Mouse (Mus musculus) MEL (cell line): ENCODE measurements around the gene Stradb. TPM values are rescaled to one million over a fixed set of nuclear protein-coding genes. Genes with fewer than 3 reads are reported as not detected.

Experiments used
- DNase-seq: peaks from one replicate; pipeline ENCODE4 v3.0.0; 2011; ENCODE audit warnings: low read depth, low spot score
- H3K27ac ChIP-seq: 2 replicates; pipeline ENCODE4 v1.5.1; 2012; ENCODE audit warnings: low read depth, mild to moderate bottlenecking, control low read depth, low read length, moderate library complexity; ENCODE audit not compliant: control insufficient read depth
- H3K27me3 ChIP-seq, 2 experiments: fragments of 150-350 bp in 1 of 2; sonication (generic) in 1 of 2; 2 replicates each; pipeline ENCODE4 v1.6.1; 2012; ENCODE audit warnings: low read length in 2 of 2, mild to moderate bottlenecking in 2 of 2, improper control_type of control experiment in 1 of 2, moderate library complexity in 1 of 2; ENCODE audit not compliant: insufficient read depth in 2 of 2, control insufficient read depth in 1 of 2
- H3K36me3 ChIP-seq, 2 experiments: 2 replicates each; pipeline ENCODE4 v1.6.1; 2012 to 2014; ENCODE audit warnings: low read length in 2 of 2, improper control_type of control experiment in 1 of 2, inconsistent platforms in 1 of 2, mild to moderate bottlenecking in 1 of 2; ENCODE audit not compliant: insufficient read depth in 2 of 2, control insufficient read depth in 1 of 2
- H3K4me1 ChIP-seq, 2 experiments: fragments of 150-350 bp in 1 of 2; sonication (generic) in 1 of 2; 2 replicates each; pipeline ENCODE4 v1.6.1; 2012; ENCODE audit warnings: low read length in 2 of 2, improper control_type of control experiment in 1 of 2, mild to moderate bottlenecking in 1 of 2; ENCODE audit not compliant: insufficient read depth in 2 of 2, control insufficient read depth in 1 of 2
- H3K4me3 ChIP-seq, 2 experiments: fragments of 150-350 bp in 1 of 2; sonication (generic) in 1 of 2; 2 replicates each; pipeline ENCODE4 v1.5.1; 2012; ENCODE audit warnings: low read depth in 2 of 2, low read length in 2 of 2, mild to moderate bottlenecking in 2 of 2, moderate library complexity in 2 of 2, control low read depth in 1 of 2, improper control_type of control experiment in 1 of 2; ENCODE audit not compliant: control insufficient read depth in 1 of 2, insufficient read depth in 1 of 2
- H3K79me2 ChIP-seq: 2 replicates; pipeline ENCODE4 v1.6.1; 2012; ENCODE audit warnings: mild to moderate bottlenecking, low read length, moderate library complexity; ENCODE audit not compliant: control insufficient read depth, poor library complexity, insufficient read depth
- H3K9ac ChIP-seq: 2 replicates; pipeline ENCODE4 v1.6.1; 2012; ENCODE audit warnings: low read depth, mild to moderate bottlenecking, control low read depth, low read length, moderate library complexity; ENCODE audit not compliant: control insufficient read depth, poor library complexity, severe bottlenecking
- H3K9me3 ChIP-seq: fragments of 150-350 bp; sonication (generic); replicated peaks from 2 replicates; pipeline ENCODE4 v1.6.1; 2012; ENCODE audit warnings: mild to moderate bottlenecking, low read length, improper control_type of control experiment, moderate library complexity; ENCODE audit not compliant: insufficient read depth
- BHLHE40 ChIP-seq: IDR thresholded peaks from 2 replicates; pipeline ENCODE4 v1.6.1; 2012; ENCODE audit warnings: low read depth, mild to moderate bottlenecking, inconsistent platforms, low read length, improper control_type of control experiment, borderline replicate concordance
- CHD1 ChIP-seq: IDR thresholded peaks from 2 replicates; pipeline ENCODE4 v1.6.1; 2012; ENCODE audit warnings: low read depth, mild to moderate bottlenecking, inconsistent platforms, low read length, improper control_type of control experiment
- CTCF ChIP-seq, 3 experiments: IDR thresholded peaks in 2 of 3; conservative IDR thresholded peaks in 1 of 3; 2 replicates each; pipeline ENCODE4 v1.5.1; 2011 to 2012; ENCODE audit warnings: low read length in 3 of 3, low read depth in 2 of 3, mild to moderate bottlenecking in 2 of 3, improper control_type of control experiment in 1 of 3, inconsistent platforms in 1 of 3, mixed read lengths in 1 of 3, moderate library complexity in 1 of 3; ENCODE audit not compliant: control insufficient read depth in 1 of 3, insufficient read depth in 1 of 3, poor library complexity in 1 of 3, severe bottlenecking in 1 of 3
- GABPA ChIP-seq: IDR thresholded peaks from 2 replicates; pipeline ENCODE4 v1.6.1; 2012; ENCODE audit warnings: low read depth, mild to moderate bottlenecking, inconsistent platforms, low read length, improper control_type of control experiment, moderate library complexity
- GATA1 ChIP-seq: IDR thresholded peaks from 2 replicates; pipeline ENCODE4 v1.6.1; 2011; ENCODE audit warnings: low read depth, low read length, improper control_type of control experiment
- HCFC1 ChIP-seq: IDR thresholded peaks from 2 replicates; pipeline ENCODE4 v1.6.1; 2012; ENCODE audit warnings: low read depth, mild to moderate bottlenecking, inconsistent platforms, low read length, improper control_type of control experiment, moderate library complexity
- KAT2A ChIP-seq: conservative IDR thresholded peaks from 2 replicates; pipeline ENCODE4 v1.6.1; 2012; ENCODE audit warnings: low read depth, low read length, improper control_type of control experiment, inconsistent platforms
- MAFK ChIP-seq: IDR thresholded peaks from 2 replicates; pipeline ENCODE4 v1.6.1; 2011; ENCODE audit warnings: low read depth, mild to moderate bottlenecking, low read length, improper control_type of control experiment, borderline replicate concordance
- MAX ChIP-seq: IDR thresholded peaks from 2 replicates; pipeline ENCODE4 v1.6.1; 2011; ENCODE audit warnings: low read length, improper control_type of control experiment
- MAZ ChIP-seq: IDR thresholded peaks from 2 replicates; pipeline ENCODE4 v1.6.1; 2012; ENCODE audit warnings: low read depth, mild to moderate bottlenecking, inconsistent platforms, low read length, improper control_type of control experiment
- MEF2A ChIP-seq: IDR thresholded peaks from 2 replicates; pipeline ENCODE4 v1.6.1; 2014; ENCODE audit warnings: low read depth, mild to moderate bottlenecking, inconsistent platforms, low read length, improper control_type of control experiment; ENCODE audit not compliant: poor library complexity, insufficient replicate concordance, severe bottlenecking; ENCODE audit errors: extremely low read depth
- MXI1 ChIP-seq: IDR thresholded peaks from 2 replicates; pipeline ENCODE4 v1.6.1; 2011; ENCODE audit warnings: mild to moderate bottlenecking, low read depth, low read length, improper control_type of control experiment
- MYB ChIP-seq: IDR thresholded peaks from 2 replicates; pipeline ENCODE4 v1.6.1; 2011; ENCODE audit warnings: mild to moderate bottlenecking, low read depth, low read length, improper control_type of control experiment
- POLR2A ChIP-seq, 2 experiments: IDR thresholded peaks; 2 replicates each; pipeline ENCODE4 v1.6.1; 2011 to 2012; ENCODE audit warnings: low read length in 2 of 2, mild to moderate bottlenecking in 2 of 2, control low read depth in 1 of 2, improper control_type of control experiment in 1 of 2, low read depth in 1 of 2, moderate library complexity in 1 of 2; ENCODE audit not compliant: control insufficient read depth in 1 of 2, insufficient read depth in 1 of 2, poor library complexity in 1 of 2
- POLR2AphosphoS2 ChIP-seq: IDR thresholded peaks from 2 replicates; pipeline ENCODE4 v1.6.1; 2011; ENCODE audit warnings: low read length, improper control_type of control experiment
- RAD21 ChIP-seq: IDR thresholded peaks from 2 replicates; pipeline ENCODE4 v1.6.1; 2011; ENCODE audit warnings: mild to moderate bottlenecking, low read depth, low read length, improper control_type of control experiment
- RCOR1 ChIP-seq: IDR thresholded peaks from 2 replicates; pipeline ENCODE4 v1.6.1; 2012; ENCODE audit warnings: low read depth, mild to moderate bottlenecking, inconsistent platforms, low read length, improper control_type of control experiment
- SIN3A ChIP-seq: IDR thresholded peaks from 2 replicates; pipeline ENCODE4 v1.6.1; 2012; ENCODE audit warnings: low read length, improper control_type of control experiment, inconsistent platforms
- SMC3 ChIP-seq: IDR thresholded peaks from 2 replicates; pipeline ENCODE4 v1.6.1; 2011; ENCODE audit warnings: low read depth, low read length, improper control_type of control experiment
- TAL1 ChIP-seq: IDR thresholded peaks from 2 replicates; pipeline ENCODE4 v1.6.1; 2012; ENCODE audit warnings: mild to moderate bottlenecking, inconsistent platforms, low read length, moderate library complexity, mixed read lengths
- TBP ChIP-seq: IDR thresholded peaks from 2 replicates; pipeline ENCODE4 v1.8.0; 2011; ENCODE audit warnings: low read depth, low read length, improper control_type of control experiment
- TCF12 ChIP-seq: IDR thresholded peaks from 2 replicates; pipeline ENCODE4 v1.6.1; 2014; ENCODE audit warnings: low read depth, mild to moderate bottlenecking, inconsistent platforms, low read length, improper control_type of control experiment, moderate library complexity
- UBTF ChIP-seq: IDR thresholded peaks from 2 replicates; pipeline ENCODE4 v1.6.1; 2012; ENCODE audit warnings: low read depth, mild to moderate bottlenecking, inconsistent platforms, low read length, improper control_type of control experiment, moderate library complexity, borderline replicate concordance; ENCODE audit not compliant: insufficient read depth
- USF1 ChIP-seq: IDR thresholded peaks from 2 replicates; pipeline ENCODE4 v1.6.1; 2014; ENCODE audit warnings: low read depth, mild to moderate bottlenecking, inconsistent platforms, low read length, improper control_type of control experiment, moderate library complexity
- ZC3H11A ChIP-seq: IDR thresholded peaks from 2 replicates; pipeline ENCODE4 v1.6.1; 2012; ENCODE audit warnings: low read depth, mild to moderate bottlenecking, inconsistent platforms, low read length, improper control_type of control experiment
- ZKSCAN1 ChIP-seq: IDR thresholded peaks from 2 replicates; pipeline ENCODE4 v1.6.1; 2012; ENCODE audit warnings: low read depth, mild to moderate bottlenecking, inconsistent platforms, low read length, improper control_type of control experiment, moderate library complexity
- polyA plus RNA-seq, 2 experiments: library from polyadenylated mRNA; stranded (reverse) in 1 of 2; unstranded in 1 of 2; fragments of >175 nt in 1 of 2; fragments of >200 nt in 1 of 2; gene quantifications; 2 replicates each; pipeline versions ENCODE4 v1.2.1 to v1.2.4; 2012; ENCODE audit warnings: low replicate concordance in 2 of 2, low read depth in 1 of 2; ENCODE audit not compliant: insufficient read length in 2 of 2, insufficient read depth in 1 of 2, missing spikeins in 1 of 2
- total RNA-seq: library from RNA; depleted of rRNA; stranded (reverse); fragments of 300-350 nt; gene quantifications from 2 replicates; pipeline ENCODE4 v1.2.3, GENCODE M21; 2012

Gene Stradb
- total and polyA plus RNA-seq, 3 experiments, result 4.2 to 11.1 TPM; not detected in 1

GRCm38 (mm10) chr1:58926664-58927063, 46.7 kb upstream of the Stradb start:
- H3K36me3 ChIP-seq, result peaks cover 0 to 9% of the 10 kb centered on the region in 2 experiments; a peak in 2 of 4 replicates
- TF ChIP-seq GABPA (no peak), MYB (no peak), KAT2A (no peak), UBTF (no peak), POLR2AphosphoS2 (no peak), MXI1 (no peak), BHLHE40 (no peak), TAL1 (no peak), ZC3H11A (no peak), CTCF (IDR thresholded peaks at IDR 0.05 in 2 of 3, conservative IDR thresholded peaks at IDR 0.05 in 1 of 3; ENCODE audit: control insufficient read depth in 1 of 3, insufficient read depth in 1 of 3, low read depth in 2 of 3, low read length in 3 of 3, poor library complexity in 1 of 3, severe bottlenecking in 1 of 3) (no peak), MAZ (no peak), ZKSCAN1 (no peak), MAFK (no peak), SIN3A (no peak), TCF12 (no peak), RAD21 (no peak), RCOR1 (no peak)
- H3K4me1 ChIP-seq, result no peaks in the 10 kb centered on the region
- no peak for DNase-seq
- H3K79me2 ChIP-seq, result no peaks in the 10 kb centered on the region
- no peak overlapping the region for H3K4me3 ChIP-seq
- no peaks in the 10 kb centered on the region for H3K9me3 ChIP-seq
- H3K9ac ChIP-seq, result no peak overlapping the region
- no peaks in the 10 kb centered on the region for H3K27me3 ChIP-seq
- H3K27ac ChIP-seq, result no peak overlapping the region

- Histone ChIP-seq H3K9ac (no peak overlapping the region), H3K27ac (no peak overlapping the region), H3K79me2 (no peaks in the 10 kb centered on the region), H3K4me1 (no peaks in the 10 kb centered on the region), H3K27me3 (no peaks in the 10 kb centered on the region), H3K36me3 (peaks cover 0 to 3% of the 10 kb centered on the region in 2 experiments; a peak in 3 of 4 replicates), H3K4me3 (no peak overlapping the region)
- DNase-seq, result no peak
- no peak for TF ChIP-seq MEF2A
- no peak for TF ChIP-seq CHD1
- no peak for TF ChIP-seq ZKSCAN1
- no peak for TF ChIP-seq HCFC1
- TF ChIP-seq RAD21, result no peak
- no peak for TF ChIP-seq USF1
- no peak for TF ChIP-seq TCF12
- TF ChIP-seq MAX, result no peak
- TF ChIP-seq POLR2A (IDR thresholded peaks at IDR 0.05; ENCODE audit: control insufficient read depth in 1 of 2, insufficient read depth in 1 of 2, low read depth in 1 of 2, low read length in 2 of 2, poor library complexity in 1 of 2), result no peak
- no peak for TF ChIP-seq TBP
- no peak for TF ChIP-seq POLR2AphosphoS2
- TF ChIP-seq GATA1, result no peak
- TF ChIP-seq SMC3, result no peak
- TF ChIP-seq, all 39 proteins: peak for 0
- H3K9me3 ChIP-seq, result no peaks in the 10 kb centered on the region
Measured at GRCm38 (mm10) chr1:58936746-58937605, 36.3 kb upstream of the Stradb start.
